Mouse (Mus musculus) forebrain, embryonic 14.5 days (tissue): ENCODE data around the gene Nudt16. TPM values are rescaled to one million over a fixed set of nuclear protein-coding genes. Genes with fewer than 3 reads are reported as not detected.
"Not testable (repeated sequence)": the region's sequence is repeated elsewhere in the genome, so short reads cannot be mapped to it uniquely, and the experiment has no call there.

ENCODE experiments used
- ATAC-seq: fragments of 200-750 bp; cut with Nextera tagmentation; 2 replicates; pipeline ENCODE4 v1.8.0; 2017; ENCODE audit warnings: mild to moderate bottlenecking, moderate library complexity
- DNase-seq: peaks from one replicate; pipeline ENCODE4 v3.0.0-alpha.2; 2015; ENCODE audit warnings: low spot score
- H3K27ac ChIP-seq: fragments of 300-500 bp; sonication (generic); 2 replicates; pipeline ENCODE4 v1.5.1; 2014; ENCODE audit warnings: low read depth, mild to moderate bottlenecking, control low read depth, low read length, moderate library complexity
- H3K27me3 ChIP-seq: fragments of 300-500 bp; sonication (generic); replicated peaks from 2 replicates; pipeline ENCODE4 v1.6.1; 2014; ENCODE audit warnings: low read length, control low read depth, mixed read lengths; ENCODE audit not compliant: control insufficient read depth, insufficient read depth
- H3K36me3 ChIP-seq: fragments of 300-500 bp; sonication (generic); 2 replicates; pipeline ENCODE4 v1.6.1; 2014; ENCODE audit warnings: low read length, control low read depth; ENCODE audit not compliant: control insufficient read depth, insufficient read depth
- H3K4me1 ChIP-seq: fragments of 300-500 bp; sonication (generic); 2 replicates; pipeline ENCODE4 v1.6.1; 2014; ENCODE audit warnings: antibody characterized with exemption, low read length, control low read depth; ENCODE audit not compliant: control insufficient read depth, insufficient read depth
- H3K4me2 ChIP-seq: fragments of 300-500 bp; sonication (generic); 2 replicates; pipeline ENCODE4 v1.6.1; 2014; ENCODE audit warnings: mild to moderate bottlenecking, control low read depth, low read length
- H3K4me3 ChIP-seq: fragments of 300-500 bp; sonication (generic); 2 replicates; pipeline ENCODE4 v1.5.1; 2014; ENCODE audit warnings: low read depth, low read length, control low read depth
- H3K9ac ChIP-seq: fragments of 300-500 bp; sonication (generic); 2 replicates; pipeline ENCODE4 v1.6.1; 2014; ENCODE audit warnings: mild to moderate bottlenecking, low read length, control low read depth, moderate library complexity
- H3K9me3 ChIP-seq: fragments of 300-500 bp; sonication (generic); replicated peaks from 2 replicates; pipeline ENCODE4 v1.6.1; 2016; ENCODE audit warnings: low read length, control low read depth, mixed read lengths; ENCODE audit not compliant: control insufficient read depth
- WGBS: fragments of 180-500 bp; shearing (Covaris S2); extraction: QIAGEN DNeasy Blood & Tissue Kit; methylation state at CpG from one replicate; pipeline ENCODE4 v1.1.7; 2014; 5-methylcytosine and 5-hydroxymethylcytosine counted together
- polyA plus RNA-seq: library from polyadenylated mRNA; unstranded; fragments of >200 nt; fragmentation: Nextera tagmentation; extraction: Ambion mirVana; gene quantifications from 2 replicates; pipeline ENCODE4 v1.2.1, GENCODE M21; 2014

The Nudt16 gene
- polyA plus RNA-seq, result 28.2 and 31.5 TPM in 2 replicates

DNA sequence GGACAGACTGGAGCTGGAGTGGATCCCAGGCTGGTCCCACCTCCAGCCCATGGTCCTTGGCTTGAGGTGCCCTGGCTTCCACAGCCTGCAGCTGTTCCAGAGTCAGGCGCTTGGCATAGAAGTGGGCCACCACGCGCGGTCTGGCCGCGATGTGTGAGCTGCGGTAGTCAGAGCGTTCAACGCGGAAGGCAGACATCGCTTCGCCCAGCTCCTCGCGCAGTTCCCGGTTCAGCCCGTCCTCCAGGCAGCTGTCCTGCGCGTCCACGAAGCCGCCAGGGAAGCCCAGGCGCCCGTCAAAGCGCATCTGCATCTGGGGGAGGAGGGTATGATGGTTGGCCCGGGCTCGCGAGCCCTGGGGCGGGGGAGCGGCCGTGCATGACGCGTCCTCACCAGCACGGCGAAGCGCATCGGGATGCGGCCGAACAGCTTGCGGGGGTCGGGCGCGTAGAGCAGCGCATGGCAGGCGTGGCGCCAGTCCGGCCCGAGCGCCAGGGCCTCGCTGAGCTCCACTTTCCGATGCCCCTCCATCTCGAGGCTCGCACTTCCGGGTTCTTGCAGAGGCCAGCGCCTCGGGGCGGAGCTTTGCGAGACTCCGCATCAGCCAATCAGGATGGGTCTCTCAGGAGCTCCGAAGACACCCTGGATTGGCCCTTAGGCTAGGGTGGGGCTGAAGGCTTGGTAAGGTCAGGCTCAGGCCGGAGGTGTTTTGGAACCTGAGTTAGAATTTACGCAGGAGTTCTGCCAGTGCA is at the start of gene Nudt16:
Gene Nudt16 (minus strand): TSS at position 572 of the 749 bp plus-strand sequence.
- under 1% methylated on average over 60 of the region's 60 CpGs for WGBS
- peak within 1 kb of the TSS; percentile 87 for H3K27ac ChIP-seq
- ATAC-seq, result peak; percentile 99
- no peaks in the 10 kb centered on the region for H3K9me3 ChIP-seq
- H3K4me2 ChIP-seq, result peak within 1 kb of the TSS; percentile 82
- no peaks in the 10 kb centered on the region for H3K36me3 ChIP-seq
- no peaks in the 10 kb centered on the region for H3K27me3 ChIP-seq
- H3K4me1 ChIP-seq, result peaks cover 14% of the 10 kb centered on the region; the same call in 1 of the 2 replicates
- DNase-seq, result peak; percentile 96
- peak within 1 kb of the TSS; percentile 88 for H3K9ac ChIP-seq
- H3K4me3 ChIP-seq, result peak within 1 kb of the TSS; percentile 75

DNA sequence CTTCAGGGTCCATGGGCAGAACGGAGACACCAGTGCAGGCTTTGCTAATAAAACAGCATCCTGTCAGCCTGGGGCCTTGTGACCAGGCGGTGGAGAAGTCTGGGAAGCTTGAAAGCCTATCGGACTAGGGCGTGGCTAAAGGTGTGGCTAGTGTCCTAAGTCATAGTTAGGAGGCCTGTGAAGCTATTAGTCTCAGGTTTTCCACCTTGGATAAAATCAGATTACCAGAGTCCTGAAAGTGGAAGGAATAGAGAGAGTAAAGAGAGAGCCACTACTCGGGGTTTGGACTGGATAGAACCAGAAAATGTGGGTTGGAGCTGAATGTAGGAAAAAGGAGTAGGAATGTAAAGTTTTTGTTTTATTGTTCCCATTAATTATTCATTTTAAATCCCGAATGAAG is 13.4 kb upstream of the Nudt16 start, which contains the start of gene 1700080E11Rik:
Gene 1700080E11Rik (minus strand): TSS at position 101 of the 400 bp plus-strand sequence.
- Histone ChIP-seq H3K9ac (no peak within 1 kb of the TSS), H3K4me1 (no peaks in the 10 kb centered on the region), H3K27me3 (no peaks in the 10 kb centered on the region), H3K4me3 (no peak within 1 kb of the TSS), H3K4me2 (no peak within 1 kb of the TSS), H3K9me3 (no peaks in the 10 kb centered on the region), H3K36me3 (no peaks in the 10 kb centered on the region), H3K27ac (no peak within 1 kb of the TSS)
- ATAC-seq (no peak), DNase-seq (no peak)
- WGBS, result 86% methylated on average over 6 of the region's 6 CpGs

DNA sequence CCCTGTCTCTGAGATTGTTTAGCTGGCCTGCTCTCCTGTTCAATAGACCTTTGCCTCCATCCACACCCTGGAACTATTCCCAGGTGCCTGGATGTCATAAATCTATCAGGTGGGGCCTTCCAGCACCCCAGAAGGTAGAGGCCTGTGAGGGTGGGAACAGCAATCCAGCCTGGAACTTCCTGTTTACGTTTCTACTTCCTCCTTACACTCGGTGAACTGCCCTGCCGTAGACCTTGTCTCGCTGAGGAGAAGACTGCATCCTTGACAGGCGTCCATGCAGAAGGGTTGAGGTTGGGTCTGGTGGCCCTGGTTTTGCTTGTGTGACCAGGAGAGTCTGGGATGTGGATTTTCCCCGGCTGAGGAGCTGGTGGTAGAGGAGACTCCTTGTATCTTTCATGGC is 7.6 kb upstream of the Nudt16 start:
- 89% methylated on average over 6 of the region's 6 CpGs for WGBS
- no peaks in the 10 kb centered on the region for H3K4me1 ChIP-seq
- no peak overlapping the region for H3K4me3 ChIP-seq
- ATAC-seq (no peak), DNase-seq (no peak)
- no peak overlapping the region for H3K4me2 ChIP-seq
- H3K9ac ChIP-seq, result no peak overlapping the region
- no peaks in the 10 kb centered on the region for H3K27me3 ChIP-seq
- no peaks in the 10 kb centered on the region for H3K36me3 ChIP-seq
- H3K9me3 ChIP-seq, result no peaks in the 10 kb centered on the region
- H3K27ac ChIP-seq, result no peak overlapping the region

DNA sequence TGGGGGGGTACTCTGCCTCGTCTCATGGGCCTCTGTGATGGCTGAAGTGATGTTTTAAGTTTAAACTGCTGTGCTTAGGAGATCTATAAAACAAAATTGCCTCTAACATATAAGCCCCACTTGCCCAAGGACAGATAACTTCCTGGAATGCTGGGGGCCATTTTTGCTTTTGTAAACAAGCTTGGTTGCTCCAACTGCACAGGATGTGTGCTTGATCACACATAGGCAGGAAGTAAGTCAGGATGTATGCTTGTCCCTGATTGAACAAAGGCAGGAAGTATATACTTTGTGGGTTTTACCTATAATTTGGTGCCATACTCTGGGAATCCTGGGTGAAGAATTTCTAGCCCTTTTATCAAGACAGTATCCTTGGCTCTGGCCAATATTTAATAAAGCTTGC is 4.8 kb upstream of the Nudt16 start:
- Histone ChIP-seq H3K27ac (no peak overlapping the region), H3K9me3 (no peaks in the 10 kb centered on the region), H3K27me3 (no peaks in the 10 kb centered on the region), H3K9ac (no peak overlapping the region), H3K36me3 (no peaks in the 10 kb centered on the region), H3K4me1 (0 out of 2 replicates have a peak, but pooled peaks cover 5% of the 10 kb centered on the region), H3K4me3 (no peak overlapping the region), H3K4me2 (no peak overlapping the region)
- WGBS, result 5% methylated on average over 1 of the region's 1 CpGs
- DNase-seq (no peak), ATAC-seq (no peak)

DNA sequence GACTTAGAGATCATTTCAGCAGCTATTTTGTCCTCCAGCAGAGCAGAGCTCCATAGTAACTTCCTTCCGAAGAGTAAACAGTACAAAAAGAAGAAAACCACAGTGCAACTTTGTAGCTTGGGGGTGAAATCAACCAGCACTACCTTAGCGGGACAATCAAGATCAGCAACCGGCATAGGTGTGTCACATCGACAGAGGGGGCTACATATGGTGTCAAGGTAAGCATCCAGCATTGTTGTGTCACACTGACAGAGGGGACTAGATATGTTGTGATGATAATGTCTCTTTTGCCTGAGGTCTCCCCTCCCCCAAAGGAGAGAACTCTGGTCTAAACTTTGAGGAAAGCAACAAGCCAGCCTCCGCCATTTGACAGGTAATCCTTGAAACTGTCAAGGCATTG is 2.9 kb upstream of the Nudt16 start:
- ATAC-seq, result no peak
- Histone ChIP-seq H3K27ac (no peak overlapping the region), H3K36me3 (no peaks in the 10 kb centered on the region), H3K4me3 (no peak overlapping the region), H3K27me3 (no peaks in the 10 kb centered on the region), H3K9ac (no peak overlapping the region), H3K9me3 (no peaks in the 10 kb centered on the region), H3K4me1 (peaks cover 14% of the 10 kb centered on the region; the same call in 1 of the 2 replicates), H3K4me2 (no peak overlapping the region)
- DNase-seq, result no peak
- 93% methylated on average over 5 of the region's 5 CpGs for WGBS

DNA sequence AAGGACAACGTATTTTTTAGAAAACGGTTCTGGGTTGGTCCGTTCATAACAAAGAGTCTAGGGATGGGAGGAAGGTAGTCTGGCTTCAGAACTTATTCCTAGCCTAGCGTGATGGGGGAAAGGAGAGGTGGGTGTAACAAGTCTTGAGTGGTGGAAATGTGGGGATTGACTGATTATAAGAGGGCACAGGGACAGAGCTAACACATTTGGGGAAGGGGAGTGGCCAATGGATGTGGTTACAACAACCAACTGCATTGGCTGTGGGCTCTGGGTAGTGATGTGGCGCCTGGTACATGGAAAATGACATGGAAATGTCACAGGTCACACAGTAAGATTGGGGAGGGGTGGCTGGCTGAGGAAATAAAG is 361 bp upstream of the Nudt16 start:
- peaks cover 14% of the 10 kb centered on the region; the same call in 1 of the 2 replicates for H3K4me1 ChIP-seq
- DNase-seq (no peak), ATAC-seq (peak; percentile 52)
- H3K9ac ChIP-seq, result peak overlapping the region; percentile 88; the same call in 1 of the 2 replicates
- H3K4me2 ChIP-seq, result peak overlapping the region; percentile 82
- WGBS, result 24% methylated on average over 5 of the region's 5 CpGs
- no peaks in the 10 kb centered on the region for H3K9me3 ChIP-seq
- H3K27me3 ChIP-seq, result no peaks in the 10 kb centered on the region
- H3K36me3 ChIP-seq, result no peaks in the 10 kb centered on the region
- peak overlapping the region; percentile 87; the same call in 1 of the 2 replicates for H3K27ac ChIP-seq
- H3K4me3 ChIP-seq, result peak overlapping the region; percentile 75

DNA sequence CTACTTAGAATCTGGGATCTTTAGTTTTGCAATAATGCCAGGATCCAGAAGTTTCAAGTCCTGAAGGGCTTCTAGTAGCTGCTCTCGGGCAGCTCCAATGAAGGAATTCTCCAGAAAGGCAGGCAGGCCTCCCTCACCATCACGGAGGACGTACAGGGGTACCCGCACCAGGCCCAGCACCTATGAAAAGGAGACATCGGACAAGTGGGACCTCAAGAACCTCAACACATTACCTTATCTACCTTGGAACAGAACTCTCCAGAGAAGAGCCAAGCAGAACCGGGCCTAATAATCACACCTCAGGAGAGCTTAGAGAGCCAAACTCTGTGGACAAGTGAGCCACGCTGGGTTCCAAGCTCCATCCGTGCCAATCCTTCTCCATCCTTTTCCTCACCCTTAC is 1.3 kb downstream of the Nudt16 start:
- 95% methylated on average over 8 of the region's 8 CpGs for WGBS
- no peak overlapping the region for H3K4me3 ChIP-seq
- no peaks in the 10 kb centered on the region for H3K27me3 ChIP-seq
- no peaks in the 10 kb centered on the region for H3K36me3 ChIP-seq
- H3K4me1 ChIP-seq, result peaks cover 14% of the 10 kb centered on the region; the same call in 1 of the 2 replicates
- H3K4me2 ChIP-seq, result no peak overlapping the region
- no peaks in the 10 kb centered on the region for H3K9me3 ChIP-seq
- H3K9ac ChIP-seq, result no peak overlapping the region
- ATAC-seq, result no peak
- H3K27ac ChIP-seq, result no peak overlapping the region
- DNase-seq, result no peak

DNA sequence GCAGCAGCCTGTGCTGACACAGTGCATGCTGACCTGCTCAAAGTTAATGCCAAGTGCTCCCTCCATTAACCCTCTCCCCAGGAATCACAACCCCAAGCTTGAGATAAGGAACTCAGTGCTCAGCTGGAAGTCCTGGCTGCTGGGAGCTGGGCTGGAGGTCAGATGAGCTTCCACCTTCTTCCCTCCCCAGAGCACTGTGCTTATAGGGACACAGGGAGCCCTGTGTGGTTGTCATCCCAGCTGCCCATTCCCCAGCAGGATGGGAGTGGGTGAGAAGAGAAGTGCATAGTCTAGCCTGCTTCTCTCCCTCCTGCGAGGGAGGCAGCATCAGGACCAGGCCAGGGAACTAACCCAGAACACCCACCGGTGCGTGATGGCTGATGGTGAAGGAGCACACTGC is 6.4 kb downstream of the Nudt16 start:
- 98% methylated on average over 3 of the region's 3 CpGs for WGBS
- not testable (repeated sequence) for H3K27me3 ChIP-seq, H3K9ac ChIP-seq, H3K4me2 ChIP-seq, H3K36me3 ChIP-seq, ATAC-seq, DNase-seq, H3K27ac ChIP-seq, H3K9me3 ChIP-seq, H3K4me1 ChIP-seq, H3K4me3 ChIP-seq

DNA sequence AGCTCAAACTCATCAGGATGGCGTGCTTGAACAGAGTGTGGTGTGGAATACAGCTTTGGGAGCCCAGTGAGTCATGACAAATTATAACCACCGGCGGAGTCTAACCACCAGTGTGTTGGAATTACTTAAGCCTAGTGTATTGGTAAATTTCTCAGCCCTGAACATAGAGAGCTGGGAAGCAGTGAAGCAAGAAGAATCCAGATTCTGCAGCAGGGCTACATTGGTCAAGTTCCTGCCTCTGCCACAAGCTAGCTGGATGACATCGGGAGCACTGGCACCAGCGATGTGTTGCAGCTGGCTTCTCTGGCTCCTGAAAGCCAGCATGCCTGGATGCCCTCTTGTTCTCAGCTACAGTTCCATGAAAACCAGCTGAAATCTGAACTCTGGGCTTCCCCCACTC is 27.7 kb downstream of the Nudt16 start:
- no peak overlapping the region for H3K4me2 ChIP-seq
- WGBS, result 89% methylated on average over 5 of the region's 5 CpGs
- no peak overlapping the region for H3K4me3 ChIP-seq
- DNase-seq (no peak), ATAC-seq (no peak)
- no peak overlapping the region for H3K9ac ChIP-seq
- H3K4me1 ChIP-seq, result no peaks in the 10 kb centered on the region
- no peaks in the 10 kb centered on the region for H3K27me3 ChIP-seq
- H3K9me3 ChIP-seq, result no peaks in the 10 kb centered on the region
- H3K27ac ChIP-seq, result no peak overlapping the region
- no peaks in the 10 kb centered on the region for H3K36me3 ChIP-seq
